Mouse (Mus musculus): Measurements from ENCODE around the gene Serpinb7.

The Serpinb7 gene

GRCm38 (mm10) chr1:107489577-107489976 is 90.1 kb downstream of the Serpinb7 start:
- no peak for DNase-seq (ENCODE audit: low spot score)

- no peak for DNase-seq (ENCODE audit: low spot score)
Measured at GRCm38 (mm10) chr1:107496789-107497188, 97.3 kb downstream of the Serpinb7 start.

GRCm38 (mm10) chr1:107502025-107502424 is 102.6 kb downstream of the Serpinb7 start:
- DNase-seq (ENCODE audit: low spot score): no peak
